Mouse (Mus musculus): ENCODE measurements around the gene Use1.
A peak's percentile ranks its signal among the peaks of the same experiment; 100 is the strongest.

Use1 gene

GRCm38 (mm10) chr8:71376423-71377030, 9.9 kb downstream of the Use1 start:
- no peak for DNase-seq (ENCODE audit: low read depth, low spot score)

GRCm38 (mm10) chr8:71379008-71379407, 12.4 kb downstream of the Use1 start:
- no peak for DNase-seq (ENCODE audit: low read depth, low spot score)

- no peak for DNase-seq (ENCODE audit: low read depth, low spot score)
Observed at GRCm38 (mm10) chr8:71379512-71380075, 12.9 kb downstream of the Use1 start.

GRCm38 (mm10) chr8:71380178-71381171, 13.8 kb downstream of the Use1 start:
- no peak for DNase-seq (ENCODE audit: low read depth, low spot score)

GRCm38 (mm10) chr8:71381421-71381970, 14.8 kb downstream of the Use1 start, which contains the start of gene Nr2f6:
TSS of gene Nr2f6 (minus strand) at chr8:71381960.
- peak; percentile 84 for DNase-seq (ENCODE audit: low read depth, low spot score)

GRCm38 (mm10) chr8:71381971-71382961, 15.6 kb downstream of the Use1 start:
- DNase-seq (ENCODE audit: low read depth, low spot score) = peak; percentile 91

GRCm38 (mm10) chr8:71383396-71383795, 16.7 kb downstream of the Use1 start:
- no peak for DNase-seq (ENCODE audit: low read depth, low spot score)

GRCm38 (mm10) chr8:71383860-71384259, 17.2 kb downstream of the Use1 start:
- DNase-seq (ENCODE audit: low read depth, low spot score) = no peak

GRCm38 (mm10) chr8:71385212-71385835, 18.7 kb downstream of the Use1 start:
- DNase-seq (ENCODE audit: low read depth, low spot score) = no peak

GRCm38 (mm10) chr8:71388267-71388666, 21.6 kb downstream of the Use1 start:
- no peak for DNase-seq (ENCODE audit: low read depth, low spot score)

GRCm38 (mm10) chr8:71391696-71392095, 25.0 kb downstream of the Use1 start:
- no peak for DNase-seq (ENCODE audit: low read depth, low spot score)

- DNase-seq (ENCODE audit: low read depth, low spot score) = no peak
Observed at GRCm38 (mm10) chr8:71392391-71392790, 25.7 kb downstream of the Use1 start.

- no peak for DNase-seq (ENCODE audit: low read depth, low spot score)
Observed at GRCm38 (mm10) chr8:71392871-71393270, 26.2 kb downstream of the Use1 start.

- no peak for DNase-seq (ENCODE audit: low read depth, low spot score)
Observed at GRCm38 (mm10) chr8:71394481-71394880, 27.8 kb downstream of the Use1 start.

- no peak for DNase-seq (ENCODE audit: low read depth, low spot score)
Observed at GRCm38 (mm10) chr8:71395071-71395470, 28.4 kb downstream of the Use1 start.

- no peak for DNase-seq (ENCODE audit: low read depth, low spot score)
Observed at GRCm38 (mm10) chr8:71395629-71396028, 29.0 kb downstream of the Use1 start, which contains the start of gene Ushbp1. TSS of gene Ushbp1 (minus strand) at chr8:71395802.

GRCm38 (mm10) chr8:71396639-71397305, 30.1 kb downstream of the Use1 start, which contains the start of gene Babam1:
TSS of gene Babam1 (plus strand) at chr8:71396861.
- DNase-seq (ENCODE audit: low read depth, low spot score) = peak; percentile 93

GRCm38 (mm10) chr8:71397701-71398100, 31.1 kb downstream of the Use1 start:
- DNase-seq (ENCODE audit: low read depth, low spot score) = no peak

GRCm38 (mm10) chr8:71400826-71401225, 34.2 kb downstream of the Use1 start:
- no peak for DNase-seq (ENCODE audit: low read depth, low spot score)

GRCm38 (mm10) chr8:71401454-71401853, 34.8 kb downstream of the Use1 start:
- no peak for DNase-seq (ENCODE audit: low read depth, low spot score)

All from mesoderm, embryonic 11.5 days (tissue).